Mouse (Mus musculus): Measurements from ENCODE around the gene Gm20830. TPM values are rescaled to one million over a fixed set of nuclear protein-coding genes. Genes with fewer than 3 reads are reported as not detected.
"Not testable (repeated sequence)": the region's sequence is repeated elsewhere in the genome, so short reads cannot be mapped to it uniquely, and the experiment has no call there.

Gm20830 gene
- not detected in 2 replicates for polyA plus RNA-seq (2015; fragmentation: Nextera tagmentation; extraction: Ambion mirVana)

DNA sequence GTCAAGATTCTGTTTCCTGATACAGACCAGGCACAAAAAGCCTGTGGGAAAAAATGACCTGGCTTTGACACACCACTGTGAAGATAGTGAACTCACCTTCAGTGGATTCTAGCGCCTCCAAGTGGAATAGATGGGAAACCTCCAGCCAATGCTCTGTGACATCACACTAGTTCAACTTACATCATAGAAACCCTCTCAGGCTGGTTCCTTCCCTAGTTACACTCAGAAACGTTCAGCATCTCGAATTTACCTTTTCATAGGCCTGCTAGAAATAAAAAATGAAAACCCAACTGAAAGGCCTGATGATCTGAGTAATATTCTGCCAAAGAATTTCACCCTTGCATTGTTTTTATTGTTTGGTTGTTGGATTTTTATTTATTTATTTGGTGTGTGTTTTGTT is at the start of gene Gm20830:
Gene Gm20830 (minus strand): TSS at position 101 of the 400 bp plus-strand sequence.
- not testable (repeated sequence) for H3K27ac ChIP-seq; H3K27me3 ChIP-seq; H3K4me2 ChIP-seq; H3K36me3 ChIP-seq; H3K9me3 ChIP-seq (replicated peaks); ATAC-seq (replicated peaks; ENCODE audit: low FRiP score); H3K4me1 ChIP-seq; H3K9ac ChIP-seq; H3K4me3 ChIP-seq (replicated peaks)
- 29% methylated on average over 3 of the region's 3 CpGs for WGBS

Other genes starting within 250 kb of the Gm20830 start
- not detected in 2 replicates for gene Gm21719, start 235.4 kb downstream of the Gm20830 start, polyA plus RNA-seq (2015; fragmentation: Nextera tagmentation; extraction: Ambion mirVana)

All from kidney, embryonic 15.5 days (tissue).